Mouse (Mus musculus) layer of hippocampus, adult 11-12 months (tissue): ENCODE data around the gene Itpkc.

Experiments
- DNase-seq: peaks from one replicate; pipeline ENCODE4 v3.0.0; 2022; ENCODE audit warnings: low spot score

Itpkc gene

GRCm38 (mm10) chr7:27192434-27192833 is 36.0 kb downstream of the Itpkc start:
- DNase-seq: no peak

GRCm38 (mm10) chr7:27189271-27189931 is 39.1 kb downstream of the Itpkc start:
- no peak for DNase-seq

GRCm38 (mm10) chr7:27185986-27186385 is 42.5 kb downstream of the Itpkc start:
- no peak for DNase-seq

GRCm38 (mm10) chr7:27184964-27185363 is 43.5 kb downstream of the Itpkc start:
- DNase-seq: no peak

- no peak for DNase-seq
These were observed 46.0 kb downstream of the Itpkc start for GRCm38 (mm10) chr7:27182498-27182897.

- no peak for DNase-seq
These were observed 47.4 kb downstream of the Itpkc start, which contains the start of the genes Gm21983 and Mia for GRCm38 (mm10) chr7:27180837-27181695. TSS of gene Gm21983 (minus strand) at chr7:27181086. TSS of gene Mia (minus strand) at chr7:27181157.

GRCm38 (mm10) chr7:27180036-27180435 is 48.4 kb downstream of the Itpkc start:
- peak; percentile 37 for DNase-seq

- no peak for DNase-seq
These were observed 49.1 kb downstream of the Itpkc start for GRCm38 (mm10) chr7:27179217-27179918.

GRCm38 (mm10) chr7:27178324-27179216 is 49.9 kb downstream of the Itpkc start, which contains the start of gene Rab4b:
TSS of gene Rab4b (minus strand) at chr7:27178896.
- peak; percentile 100 for DNase-seq

GRCm38 (mm10) chr7:27177942-27178323 is 50.5 kb downstream of the Itpkc start:
- DNase-seq: no peak

GRCm38 (mm10) chr7:27174896-27175295 is 53.6 kb downstream of the Itpkc start:
- no peak for DNase-seq

GRCm38 (mm10) chr7:27174496-27174895 is 54.0 kb downstream of the Itpkc start:
- DNase-seq: no peak

GRCm38 (mm10) chr7:27170981-27171380 is 57.5 kb downstream of the Itpkc start:
- DNase-seq: no peak

GRCm38 (mm10) chr7:27168371-27168770 is 60.1 kb downstream of the Itpkc start:
- DNase-seq: no peak

GRCm38 (mm10) chr7:27167475-27168094 is 60.9 kb downstream of the Itpkc start:
- DNase-seq: no peak

GRCm38 (mm10) chr7:27166614-27167474 is 61.6 kb downstream of the Itpkc start, which contains the start of gene Egln2:
TSS of gene Egln2 (minus strand) at chr7:27166802.
- DNase-seq: peak; percentile 95

GRCm38 (mm10) chr7:27166229-27166613 is 62.2 kb downstream of the Itpkc start:
- DNase-seq: peak; percentile 82

GRCm38 (mm10) chr7:27165696-27166095 is 62.8 kb downstream of the Itpkc start:
- no peak for DNase-seq

GRCm38 (mm10) chr7:27165007-27165655 is 63.3 kb downstream of the Itpkc start:
- peak; percentile 50 for DNase-seq
